Mouse (Mus musculus) ovary, postnatal 36 days (tissue): Measurements from ENCODE around the gene Prune1.

Source experiments
- DNase-seq: peaks from one replicate; pipeline ENCODE4 v3.0.0; 2022; ENCODE audit warnings: low spot score, mixed read lengths

The Prune1 gene

DNA sequence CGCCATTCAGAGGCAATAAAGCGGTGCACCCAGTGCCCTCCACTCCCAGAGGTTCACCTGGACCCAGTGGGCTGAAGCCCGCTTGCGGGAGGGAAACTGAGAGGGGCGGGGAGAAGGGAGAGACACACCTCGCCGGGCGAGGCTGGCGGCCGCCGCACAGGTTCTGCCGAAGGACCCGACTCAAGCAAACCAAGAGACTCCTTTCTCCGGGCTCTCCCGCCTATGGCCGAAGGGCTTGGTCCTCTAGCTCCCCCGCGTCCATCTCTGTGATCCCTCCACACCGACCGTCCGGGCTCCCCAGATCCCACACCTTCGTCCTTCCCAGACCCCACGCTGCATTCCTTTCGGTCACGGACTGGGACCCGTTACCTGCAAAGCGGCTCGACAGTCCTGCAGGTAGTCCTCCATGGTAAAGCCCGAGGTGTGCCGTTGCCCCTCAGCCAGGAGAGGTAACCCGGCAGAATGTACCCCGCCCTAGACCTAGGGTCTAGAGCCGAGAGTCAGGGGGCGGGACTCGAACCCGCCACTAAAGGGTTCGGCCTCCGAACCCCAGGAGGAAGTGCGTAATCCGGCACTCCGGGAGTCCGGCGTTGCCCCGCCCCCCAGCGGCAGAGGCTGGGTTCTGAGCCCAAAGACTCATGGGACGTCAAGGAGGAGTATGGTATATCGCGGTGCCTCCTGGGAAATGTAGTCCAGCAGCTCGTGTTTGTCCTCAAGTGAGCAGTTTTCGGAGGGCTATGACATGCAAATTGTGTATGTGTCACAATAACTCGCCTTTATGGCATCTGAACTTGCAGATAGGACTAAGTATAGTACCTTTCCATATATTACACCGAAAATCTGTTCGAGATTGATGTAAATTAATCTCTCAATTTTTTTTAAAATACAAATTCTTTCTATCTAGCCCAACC, at the start of gene Prune1, which contains the start of gene Mindy1:
Gene Prune1 (minus strand): TSS at position 861 of the 911 bp plus-strand sequence.
Gene Mindy1 (plus strand): TSS at position 130 of the 911 bp plus-strand sequence.
- peak; percentile 98 for DNase-seq

DNA sequence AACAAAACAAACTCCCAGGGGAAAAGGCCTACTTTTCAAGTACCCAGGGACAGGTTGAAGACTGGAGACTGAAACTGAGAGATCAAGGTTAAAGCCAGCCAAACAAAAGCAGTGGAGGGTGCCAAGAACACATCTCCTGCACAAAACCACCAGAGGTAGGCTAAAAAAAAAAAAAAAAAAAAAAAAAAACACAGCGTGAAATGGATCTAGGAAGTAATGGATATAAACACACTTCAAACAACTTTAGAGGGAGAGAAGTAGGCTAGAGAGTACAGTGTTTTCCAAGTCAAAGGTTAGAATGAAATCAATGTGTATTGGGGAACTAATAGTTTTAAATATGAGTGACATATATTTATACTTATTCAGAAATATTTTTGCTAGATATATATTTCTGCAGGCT, 49.7 kb upstream of the Prune1 start:
- no peak for DNase-seq

DNA sequence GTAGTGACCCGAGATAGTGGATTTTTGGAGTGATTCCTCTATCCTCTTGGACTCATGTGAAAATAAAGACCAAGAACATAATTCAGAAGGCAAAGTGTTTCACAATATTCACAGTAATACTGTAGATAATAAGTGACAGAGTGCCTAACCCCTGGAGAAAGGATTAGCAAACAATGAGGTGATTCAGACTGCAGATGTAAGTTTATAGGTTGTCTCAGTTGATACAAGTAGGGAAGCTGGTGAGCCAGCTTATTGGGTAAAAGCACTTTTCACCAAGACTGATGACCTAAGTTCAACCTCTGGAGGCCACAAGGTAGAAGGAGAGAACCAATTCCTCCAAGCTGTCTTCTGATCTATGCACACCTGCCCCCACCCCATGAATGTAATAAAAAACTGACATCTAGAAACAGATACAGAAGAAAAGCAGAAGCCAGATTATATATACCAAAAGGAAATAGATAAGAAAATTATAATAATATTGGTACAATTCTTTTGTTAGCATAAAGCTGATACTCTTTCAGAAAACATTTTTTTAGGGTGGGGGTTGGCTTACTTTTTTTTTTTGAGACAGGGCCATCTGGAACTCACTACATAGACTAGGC, 47.0 kb upstream of the Prune1 start:
- no peak for DNase-seq

DNA sequence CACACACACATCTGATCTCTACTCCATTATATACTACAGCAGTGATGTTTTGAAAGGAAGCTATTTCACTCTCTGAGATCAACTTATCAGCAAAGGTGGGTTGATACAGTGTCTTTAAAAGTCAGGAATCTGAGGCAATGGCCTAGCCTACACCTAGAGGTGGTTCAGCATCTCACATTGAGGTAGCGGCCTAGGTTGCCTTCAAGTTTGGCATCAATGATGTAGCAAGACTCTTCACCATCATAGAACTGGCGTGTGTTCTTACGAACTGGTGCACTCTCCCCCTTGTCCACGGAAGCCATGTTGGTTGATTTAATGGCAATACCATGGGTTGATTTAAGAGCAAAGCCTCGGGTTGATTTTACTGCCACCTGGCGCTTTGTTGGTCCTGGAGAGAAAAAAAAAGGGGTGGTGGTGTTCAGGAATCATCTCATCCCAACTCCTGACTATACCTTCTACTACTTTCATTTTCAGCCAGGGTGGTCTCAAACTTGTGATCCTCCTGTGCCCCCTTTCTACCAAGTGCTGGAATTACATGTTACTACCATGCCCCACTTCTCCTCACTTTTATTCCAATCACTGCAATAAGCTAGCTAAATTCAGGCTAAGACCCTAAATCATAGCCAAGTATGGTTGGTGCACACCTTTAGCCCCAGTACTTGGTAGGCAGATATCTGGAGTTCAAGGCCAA, 42.7 kb upstream of the Prune1 start:
- no peak for DNase-seq

DNA sequence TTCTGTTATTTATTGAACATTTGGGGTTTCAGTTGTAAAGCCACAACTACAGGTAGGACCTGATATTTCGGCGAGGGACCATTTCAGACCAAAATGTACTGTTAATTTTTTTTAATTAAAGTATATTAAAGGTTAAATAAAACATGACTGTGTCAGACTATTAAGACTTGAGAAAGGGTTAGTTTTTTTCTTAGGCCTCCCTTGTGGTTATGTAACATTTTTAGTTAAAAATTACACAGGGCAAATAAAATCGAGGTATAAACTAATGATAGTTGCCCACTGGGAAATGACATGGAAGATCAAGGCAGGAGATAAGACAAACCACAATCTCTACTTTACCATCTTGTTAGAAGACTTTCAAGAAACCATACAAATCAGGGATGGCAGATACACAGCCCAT, 41.6 kb upstream of the Prune1 start:
- no peak for DNase-seq

DNA sequence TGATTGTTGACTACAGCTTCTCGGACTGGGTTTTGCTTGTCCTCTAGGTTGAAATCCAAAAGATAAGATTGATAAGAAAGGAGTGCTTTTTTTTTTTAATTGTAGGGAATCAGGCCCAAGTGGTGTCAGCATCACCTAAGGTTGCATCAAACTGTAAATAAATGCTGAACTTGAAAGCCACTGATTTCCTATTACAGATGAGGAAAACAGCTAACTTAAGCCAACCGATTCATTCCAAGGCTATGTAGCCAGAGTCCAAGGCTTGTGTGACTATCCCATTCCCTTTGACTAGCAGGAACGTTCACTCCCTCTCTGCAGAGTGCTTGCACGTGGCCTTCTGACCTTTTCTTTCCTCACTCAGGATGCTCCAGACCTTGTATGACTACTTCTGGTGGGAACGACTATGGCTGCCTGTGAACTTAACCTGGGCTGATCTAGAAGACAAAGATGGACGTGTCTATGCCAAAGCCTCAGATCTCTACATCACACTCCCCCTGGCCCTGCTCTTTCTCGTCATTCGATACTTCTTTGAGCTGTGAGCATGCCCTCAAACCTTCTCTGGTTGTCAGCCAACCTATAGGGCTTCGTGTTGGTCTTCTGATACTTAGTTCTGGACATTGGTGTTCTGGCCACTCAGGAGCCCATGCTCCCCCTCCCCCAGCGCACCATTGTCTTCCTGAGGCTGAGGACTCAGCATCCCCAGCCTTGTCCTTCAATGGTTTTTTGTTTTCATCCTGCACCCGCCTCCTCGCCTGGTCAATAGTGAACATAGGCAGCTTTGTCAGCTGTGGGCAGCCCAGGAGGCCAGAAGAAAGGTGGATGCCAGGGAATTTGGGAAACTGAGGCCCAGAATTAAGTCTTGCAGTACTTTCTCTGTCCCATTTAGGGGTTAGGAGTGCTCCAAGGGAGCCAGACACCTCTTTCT, 38.1 kb upstream of the Prune1 start:
- DNase-seq, result no peak

DNA sequence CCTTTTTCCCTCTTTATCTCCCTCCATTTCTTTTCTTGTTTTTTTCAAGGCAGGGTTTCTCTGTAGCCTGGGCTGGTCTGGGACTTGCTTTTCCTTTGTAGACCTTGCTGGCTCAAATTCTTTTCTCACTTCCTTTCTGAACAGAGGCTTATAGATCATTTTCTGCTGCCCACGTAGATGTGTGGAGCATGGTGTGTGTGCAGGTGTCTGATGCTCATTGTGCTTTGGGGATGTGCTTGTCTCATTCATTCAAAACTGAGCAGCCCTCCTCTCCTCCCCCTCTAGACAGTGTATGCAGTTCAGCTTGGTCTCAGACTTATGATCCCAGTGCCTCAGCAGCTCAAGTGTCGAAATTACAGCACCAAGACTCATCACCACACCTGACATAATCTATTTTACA, 37.2 kb upstream of the Prune1 start:
- no peak for DNase-seq

DNA sequence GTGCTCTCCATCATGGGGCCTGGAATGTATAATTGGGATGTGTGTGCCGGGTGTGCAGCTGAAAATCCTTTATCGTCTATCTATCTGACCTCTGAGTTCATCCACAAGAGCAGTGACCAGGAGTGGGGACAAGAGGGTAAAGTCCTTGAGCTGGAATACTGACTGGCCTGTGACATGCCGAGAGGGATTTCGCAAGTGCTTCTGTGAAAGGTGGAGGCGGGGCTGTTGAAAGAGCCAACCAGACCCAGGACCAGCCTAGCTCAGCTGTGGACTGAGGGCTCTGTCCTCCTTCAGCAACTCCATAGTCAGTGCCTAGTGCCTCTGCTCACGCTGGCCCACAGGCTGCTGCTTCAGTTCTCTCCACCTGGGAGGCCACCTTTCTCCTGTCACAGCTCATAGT, 36.7 kb upstream of the Prune1 start:
- peak; percentile 38 for DNase-seq

DNA sequence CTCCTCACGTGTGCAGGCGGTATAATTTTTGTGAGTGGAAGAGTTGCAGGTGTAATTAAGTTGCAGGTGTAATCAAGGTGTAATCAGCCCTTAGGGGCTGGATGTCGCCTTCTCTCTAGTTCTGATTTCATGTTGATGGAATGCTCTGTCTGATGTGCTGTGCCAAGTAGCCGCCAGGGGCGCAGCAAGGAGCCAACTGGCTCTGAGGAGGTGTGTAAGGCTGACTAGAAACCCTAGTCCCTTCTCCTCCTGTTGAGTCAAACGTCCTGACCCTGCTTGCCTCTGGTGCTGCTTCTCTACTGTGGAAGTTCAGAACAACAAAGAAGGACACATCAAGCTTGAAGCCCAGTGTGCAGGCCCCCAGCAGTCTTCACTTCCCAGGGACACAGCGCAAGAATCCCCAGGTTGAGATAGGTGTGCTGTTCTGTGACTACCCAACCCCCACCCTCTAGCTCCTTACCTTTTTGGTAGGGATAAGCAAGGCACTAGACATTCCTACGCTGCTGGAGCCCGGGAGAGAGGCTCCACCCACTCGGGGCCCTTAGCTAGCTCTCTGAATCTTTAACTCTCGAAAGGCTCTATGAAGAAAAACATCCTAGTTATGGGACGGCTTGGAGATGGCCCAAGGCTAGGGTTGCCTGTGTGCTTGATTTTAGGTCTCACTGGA, 35.7 kb upstream of the Prune1 start:
- DNase-seq, result peak; percentile 62

DNA sequence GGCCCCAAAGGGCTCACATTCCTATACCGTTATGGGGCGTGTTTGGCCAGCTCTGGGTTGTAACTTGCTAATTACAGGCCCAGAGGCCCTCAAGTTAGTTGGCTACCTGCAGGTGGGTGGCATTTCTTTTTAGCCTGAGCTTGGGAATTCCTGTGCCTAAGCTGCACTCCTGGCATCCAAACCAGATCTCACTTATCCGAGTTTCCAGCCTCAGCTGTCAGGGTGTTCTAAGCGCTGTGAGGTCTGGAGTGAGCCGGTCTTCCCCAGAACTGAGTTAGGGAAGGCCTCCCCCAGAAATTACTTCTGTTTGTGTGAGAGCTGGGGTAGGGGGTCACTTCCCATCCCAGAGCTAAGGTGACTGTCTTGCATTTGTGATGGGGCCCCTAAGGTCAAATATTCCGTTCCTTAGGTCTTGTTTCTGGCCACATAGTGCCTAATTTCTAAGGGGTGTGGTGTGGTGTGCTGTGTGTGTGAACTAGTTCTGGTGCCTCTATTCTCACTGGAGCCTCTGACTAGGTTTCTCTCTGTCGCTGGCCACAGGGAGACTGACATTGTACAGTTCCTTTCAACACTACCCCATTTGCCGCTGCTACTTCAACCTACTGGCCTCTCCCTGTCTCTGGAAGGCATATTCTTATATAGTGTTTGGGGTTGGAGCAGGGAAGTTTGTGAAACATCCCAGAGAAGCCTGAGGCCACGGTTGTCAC, 34.1 kb upstream of the Prune1 start:
- DNase-seq, result no peak

DNA sequence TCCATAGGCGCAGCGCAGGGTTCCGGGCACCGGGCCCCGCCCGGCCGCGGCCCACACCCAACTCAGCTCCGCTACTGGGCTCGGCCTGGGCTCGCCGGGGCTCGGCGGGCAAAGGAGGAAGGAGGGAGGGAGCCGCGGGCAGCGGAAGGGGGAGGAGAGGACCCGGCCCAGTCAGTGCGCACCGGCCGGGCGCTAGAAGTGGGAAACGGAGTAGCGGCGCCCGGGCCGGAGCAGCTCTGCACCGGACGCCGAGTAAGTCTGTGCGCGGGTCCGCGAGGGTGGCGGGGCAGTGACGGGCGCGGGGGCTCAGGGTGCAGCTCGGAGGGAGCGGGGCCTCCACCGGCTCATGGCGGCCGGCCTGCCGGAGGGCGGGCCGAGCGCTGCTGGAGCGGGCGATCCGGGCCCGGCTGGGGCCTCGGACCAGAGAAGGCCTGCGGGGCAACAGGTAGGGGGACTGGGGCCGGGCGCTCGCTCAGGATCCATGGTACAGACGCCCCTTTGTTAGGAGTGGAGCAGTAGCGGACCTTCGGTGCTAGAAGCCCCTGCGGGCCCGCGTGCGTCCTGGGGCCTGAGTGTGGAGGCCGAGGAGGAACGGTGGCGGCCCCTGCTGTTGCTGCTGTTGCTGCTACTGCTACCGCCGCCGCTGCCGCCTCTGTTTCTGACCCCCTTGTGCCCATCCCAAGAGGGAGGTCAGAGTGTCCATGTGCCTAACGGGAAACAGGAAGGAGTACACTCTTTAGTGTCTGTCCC, 33.4 kb upstream of the Prune1 start:
- DNase-seq, result peak; percentile 95

DNA sequence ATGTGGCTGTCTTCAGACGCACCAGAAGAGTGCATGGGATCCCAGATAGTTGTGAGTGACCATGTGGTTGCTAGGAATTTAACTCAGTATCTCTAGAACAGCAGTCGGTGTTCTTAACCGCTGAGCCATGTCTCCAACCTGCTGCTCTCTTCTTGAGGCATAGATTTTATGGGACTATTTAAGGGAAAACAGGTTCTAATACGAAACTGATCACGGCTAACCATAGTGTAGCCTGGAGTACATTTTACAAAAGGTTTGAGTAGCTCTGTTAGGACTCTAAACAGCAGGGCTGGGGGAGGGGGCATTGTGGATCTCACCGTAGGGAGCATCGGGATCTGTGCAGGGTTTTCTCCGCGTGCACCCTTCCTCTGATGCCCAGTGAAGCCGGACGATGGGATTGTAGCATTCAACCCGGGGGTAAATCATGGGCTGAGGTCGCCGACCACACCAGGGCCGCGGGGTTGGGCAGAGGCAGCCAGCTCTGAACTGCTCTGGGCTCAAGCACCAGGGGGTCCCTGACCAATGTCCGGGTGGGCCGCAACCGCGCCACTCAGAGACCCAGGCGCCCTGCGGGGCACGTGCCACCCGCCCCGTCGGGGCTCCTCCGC, 32.7 kb upstream of the Prune1 start, which contains the start of gene Cers2:
Gene Cers2 (plus strand): TSS at position 306 of the 608 bp plus-strand sequence.
- DNase-seq, result no peak

DNA sequence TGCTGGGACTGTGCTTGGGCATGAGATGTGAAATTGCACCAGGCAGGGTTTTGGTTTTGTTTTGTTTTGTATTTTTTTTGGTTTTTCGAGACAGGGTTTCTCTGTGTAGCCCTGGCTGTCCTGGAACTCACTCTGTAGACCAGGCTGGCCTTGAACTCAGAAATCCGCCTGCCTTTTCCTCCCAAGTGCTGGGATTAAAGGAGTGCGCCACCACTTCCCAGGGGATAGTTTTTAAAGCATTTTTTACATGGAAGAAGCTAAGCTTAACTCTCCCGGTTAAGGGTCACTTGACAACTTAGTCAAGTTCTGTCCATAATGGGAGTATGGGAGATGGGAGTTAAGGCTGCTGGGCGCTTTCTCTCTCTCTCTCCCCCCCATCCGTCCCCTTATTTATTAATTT, 32.2 kb upstream of the Prune1 start:
- DNase-seq, result no peak

DNA sequence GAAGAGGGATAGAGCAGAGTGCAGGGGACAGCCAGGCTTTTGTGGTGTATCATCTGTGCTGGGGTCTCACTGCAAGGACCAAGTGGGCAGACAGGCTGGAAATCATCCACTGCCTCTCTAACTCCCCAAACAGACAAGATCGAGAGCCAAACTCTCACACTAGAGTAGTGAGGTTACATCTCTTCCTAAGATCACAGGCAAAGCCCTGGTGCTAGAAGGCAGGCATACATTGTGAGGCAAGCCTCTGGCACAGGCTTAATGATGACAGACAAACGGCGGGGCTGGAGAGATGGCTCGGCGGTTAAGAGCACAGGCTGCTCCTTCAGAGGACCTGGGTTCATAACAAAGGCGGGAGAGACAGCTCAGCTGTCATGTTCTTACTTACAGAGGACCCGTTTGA, 31.6 kb upstream of the Prune1 start:
- no peak for DNase-seq

DNA sequence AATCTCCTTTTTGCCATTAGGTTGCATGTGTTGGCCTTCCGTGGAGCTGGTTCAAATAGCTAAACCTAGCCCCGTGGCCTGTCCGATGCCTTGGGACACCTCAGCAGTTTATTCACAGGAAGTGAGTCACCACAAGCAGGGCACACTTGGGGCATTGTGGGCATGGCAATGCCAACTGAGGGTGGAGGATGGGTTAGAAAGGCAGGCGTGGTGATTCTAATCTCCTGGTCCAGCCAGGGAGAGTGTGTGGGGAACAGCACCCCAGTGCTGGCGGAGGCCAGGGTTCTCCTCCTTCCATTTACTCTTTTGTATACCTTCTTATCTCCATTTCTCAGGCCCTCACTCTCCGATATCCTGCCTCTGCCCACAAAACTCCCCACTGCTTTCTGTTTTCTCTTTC, 30.7 kb upstream of the Prune1 start:
- DNase-seq, result no peak

DNA sequence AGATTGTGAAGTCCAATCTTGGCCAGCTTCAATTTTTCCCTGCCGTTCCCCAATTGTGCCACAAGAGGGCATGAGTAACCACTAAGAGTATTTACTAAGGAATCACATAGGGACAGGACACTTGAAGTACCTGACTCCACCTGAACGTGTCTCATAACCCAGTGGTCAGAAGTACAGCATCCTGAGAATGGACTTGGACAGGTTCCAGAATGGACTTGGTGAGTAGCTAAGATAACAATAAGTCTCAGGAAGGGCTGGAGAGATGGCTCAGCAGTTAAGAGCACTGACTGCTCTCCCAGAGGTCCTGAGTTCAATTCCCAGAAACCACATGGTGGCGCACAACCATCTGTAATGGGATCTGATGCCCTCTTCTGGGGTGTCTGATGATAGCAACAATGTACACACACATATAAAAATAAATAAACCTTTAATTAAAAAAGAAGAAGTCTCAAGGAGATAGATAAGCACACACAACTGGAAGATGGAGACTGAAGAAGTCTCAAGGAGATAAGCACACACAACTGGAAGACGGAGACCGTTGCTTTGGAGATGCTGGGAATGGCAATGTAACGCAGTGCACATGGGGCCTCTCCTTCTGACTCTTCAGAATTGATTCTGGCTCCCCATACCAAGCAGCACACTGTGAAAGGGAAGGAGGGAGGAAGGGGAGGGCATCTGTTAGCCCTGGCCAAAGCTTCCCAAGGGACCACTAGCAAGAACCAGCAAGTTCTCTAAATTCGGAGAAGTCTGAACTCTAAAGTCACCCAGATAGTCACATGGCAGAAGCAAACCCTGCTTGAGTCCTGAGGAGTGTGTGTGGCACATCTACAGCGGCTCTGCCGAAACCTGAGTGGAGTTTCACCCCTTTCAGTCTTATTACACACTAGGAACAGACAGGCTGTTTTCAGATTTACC, 29.3 kb upstream of the Prune1 start:
- DNase-seq, result peak; percentile 47

DNA sequence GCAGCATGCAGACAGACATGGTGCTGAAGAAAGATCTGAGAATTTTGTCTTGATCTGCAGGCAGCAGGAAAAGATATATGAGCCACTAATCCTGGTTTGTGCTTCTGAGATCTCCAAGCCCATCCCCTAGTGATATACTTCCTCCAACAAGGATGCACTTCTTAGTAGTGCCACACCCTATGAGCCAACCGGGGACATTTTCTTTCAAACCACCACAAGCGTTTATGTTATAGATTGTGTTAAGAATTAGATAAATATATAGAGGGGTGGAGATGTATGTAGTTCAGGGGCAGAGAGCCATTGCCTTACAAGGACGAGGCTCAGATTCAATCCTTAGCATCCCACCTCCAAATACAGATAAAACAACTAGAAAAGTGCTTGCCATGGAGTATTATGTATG, 28.6 kb upstream of the Prune1 start:
- DNase-seq, result no peak

DNA sequence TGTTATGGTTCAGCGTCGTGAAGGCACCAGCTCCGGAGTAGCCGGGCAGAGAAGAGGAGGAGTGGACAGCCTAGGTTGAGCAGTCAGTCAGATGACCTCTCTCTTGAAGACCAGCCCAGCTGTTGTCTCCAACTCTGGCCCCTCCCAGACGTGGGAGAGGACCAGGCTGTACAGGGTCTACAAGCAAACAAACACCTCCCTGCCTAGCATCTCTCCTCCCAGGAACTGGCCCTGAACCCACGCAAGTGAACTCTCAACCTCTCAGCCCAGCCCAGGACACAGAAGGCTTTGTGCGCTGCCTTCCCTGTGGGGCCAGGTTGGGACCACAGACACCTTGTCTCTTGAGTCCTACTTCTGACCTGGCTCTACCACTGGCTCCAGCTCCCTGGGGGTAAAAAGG, 25.2 kb upstream of the Prune1 start, which contains the start of gene Anxa9:
Gene Anxa9 (minus strand): TSS at position 77 of the 400 bp plus-strand sequence.
- DNase-seq, result no peak
